Mouse (Mus musculus) brain, adult 2 months (tissue): ENCODE results near the gene Colgalt2.
"Not testable (repeated sequence)": the region's sequence is repeated elsewhere in the genome, so short reads cannot be mapped to it uniquely, and the experiment has no call there.

ENCODE experiments used
- DNase-seq: peaks from one replicate; pipeline ENCODE4 v3.0.0; 2011; ENCODE audit warnings: low read depth, low spot score

Colgalt2 gene

DNA sequence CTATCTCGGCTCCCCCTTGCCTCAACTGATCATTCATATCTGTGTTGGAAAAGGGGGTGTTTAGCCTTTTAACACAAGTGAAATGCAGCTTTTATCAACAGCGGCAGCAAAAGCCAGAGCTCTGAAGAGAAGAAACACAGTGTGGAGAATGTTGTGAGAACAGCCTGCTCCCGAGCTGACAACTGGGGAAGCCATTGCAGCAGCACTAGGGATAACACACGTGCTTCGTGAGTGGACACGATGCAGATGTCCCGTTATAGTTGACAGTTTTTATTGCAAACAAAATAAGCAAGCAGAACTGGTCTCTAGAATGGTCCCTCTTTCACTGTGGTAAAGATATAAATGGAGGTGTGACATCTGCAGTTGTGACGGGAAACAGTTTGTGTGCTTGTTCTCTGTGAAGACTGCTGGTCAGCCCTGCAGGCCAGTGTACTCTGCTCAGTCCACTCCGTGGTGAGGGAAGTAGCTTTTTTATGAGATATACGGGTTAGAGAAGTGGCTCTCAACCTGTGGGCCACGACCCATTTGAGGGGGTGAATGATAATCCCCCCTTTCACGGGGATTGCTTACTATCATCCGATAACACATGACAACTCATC lies 16.8 kb downstream of the Colgalt2 start:
- no peak for DNase-seq

DNA sequence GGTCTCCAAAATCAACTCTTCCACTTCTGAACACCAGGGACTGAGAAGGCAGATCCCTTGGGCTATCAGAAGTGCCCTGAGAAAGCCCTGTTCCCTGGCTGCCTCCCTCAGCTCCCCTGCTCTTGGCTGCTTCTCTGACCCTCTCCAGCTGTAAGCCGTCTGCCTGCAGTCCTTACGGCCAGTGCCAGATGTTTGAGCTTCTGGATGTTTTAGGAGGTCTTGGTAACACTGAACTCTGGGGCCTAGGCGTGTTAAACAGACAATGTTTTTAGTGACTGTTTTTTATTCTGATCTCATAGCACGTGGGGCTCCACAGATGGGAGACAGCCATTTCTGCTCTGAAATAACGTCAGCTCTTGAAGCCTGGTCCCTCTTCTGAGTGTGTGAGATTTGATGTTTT lies 18.0 kb downstream of the Colgalt2 start:
- no peak for DNase-seq

DNA sequence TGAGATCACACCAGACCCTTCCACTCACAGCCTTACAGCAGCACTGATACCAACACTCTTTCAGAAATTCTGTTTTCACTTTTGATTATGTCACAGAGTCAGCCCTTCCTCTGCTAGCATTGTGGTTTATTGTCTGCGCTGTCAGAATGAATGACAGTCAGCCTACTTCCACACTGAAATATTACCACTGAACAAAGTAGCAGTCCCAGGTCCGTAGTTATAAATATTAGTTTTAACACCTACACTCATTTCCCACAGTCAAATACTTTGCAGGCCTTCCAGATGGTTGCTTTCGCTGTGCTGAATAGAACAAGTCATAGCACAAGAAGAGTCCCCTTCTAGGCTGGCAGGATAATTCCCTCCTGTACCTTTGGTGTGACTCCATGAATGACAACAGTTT lies 22.7 kb downstream of the Colgalt2 start:
- peak; percentile 34 for DNase-seq

DNA sequence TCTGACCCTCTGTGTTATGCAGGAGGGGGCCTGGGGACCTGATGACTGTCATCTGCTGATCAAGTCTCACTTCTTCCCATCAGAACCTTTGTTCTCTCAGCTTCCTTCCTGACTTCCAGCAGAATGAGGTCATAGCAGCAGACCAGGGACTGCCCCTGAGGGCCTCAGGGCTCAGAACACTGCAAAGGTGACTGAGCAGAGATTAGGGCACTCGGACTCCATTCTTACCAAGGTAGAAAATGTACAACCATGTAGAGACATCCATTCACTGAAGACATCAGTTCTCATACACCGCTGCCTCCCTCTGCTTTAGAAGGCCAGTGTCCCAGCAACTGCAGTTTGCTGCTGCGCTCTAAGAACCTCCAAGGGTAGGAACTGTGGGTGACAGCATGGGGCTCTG lies 23.4 kb downstream of the Colgalt2 start:
- DNase-seq, result no peak

DNA sequence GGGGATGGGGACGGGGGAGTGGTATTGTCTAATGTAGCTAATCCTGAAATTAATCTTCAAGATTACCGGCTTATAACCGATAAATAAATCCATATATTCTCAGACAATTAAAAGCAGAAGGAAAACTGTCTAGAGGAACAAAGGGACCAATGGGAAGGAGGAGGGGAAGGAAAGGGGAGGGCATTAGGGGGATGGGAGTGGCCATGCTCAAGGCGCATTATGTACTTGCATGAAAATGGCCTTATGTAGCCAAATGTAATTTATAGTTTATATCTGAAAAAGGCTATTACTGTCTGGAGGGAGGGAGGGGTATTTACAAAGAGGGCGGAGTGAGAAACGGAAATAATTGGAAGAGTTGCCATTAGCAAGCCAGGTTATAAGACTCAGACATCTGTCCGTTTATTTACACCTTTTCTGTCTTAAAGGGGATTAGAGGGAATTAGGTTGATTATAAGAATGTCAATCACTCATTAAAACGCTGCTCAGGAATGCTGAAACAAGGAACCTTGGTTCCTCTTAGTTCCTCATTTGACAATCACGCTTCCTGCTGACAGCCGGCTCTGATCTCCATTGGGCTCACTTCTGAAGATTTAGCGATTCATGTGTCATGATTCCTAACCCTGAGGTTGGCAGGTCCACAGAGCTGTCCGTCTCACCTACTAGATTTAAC lies 28.4 kb downstream of the Colgalt2 start:
- DNase-seq, result no peak

GRCm38 (mm10) chr1:152429805-152430204 lies 30.2 kb downstream of the Colgalt2 start:
- DNase-seq, result no peak

DNA sequence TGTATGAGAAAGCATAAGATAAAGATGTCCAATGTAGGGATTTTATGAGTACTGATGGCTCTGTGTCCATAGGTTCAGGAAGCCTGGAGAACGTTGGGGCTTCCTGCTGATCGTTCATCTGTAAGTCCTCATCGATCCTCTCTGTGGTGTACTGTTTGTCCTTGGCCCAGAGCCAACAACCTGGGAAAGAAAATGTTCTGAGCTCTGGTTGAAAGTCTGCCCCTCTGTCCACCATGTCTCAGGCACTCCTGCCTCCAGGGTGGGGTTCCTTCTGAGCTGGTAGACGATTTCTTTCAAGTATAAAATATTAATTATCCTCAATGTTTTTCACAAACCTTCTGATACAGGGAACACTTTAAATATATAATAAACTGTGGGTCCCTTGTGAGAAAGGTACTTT lies 34.5 kb downstream of the Colgalt2 start:
- DNase-seq, result no peak

DNA sequence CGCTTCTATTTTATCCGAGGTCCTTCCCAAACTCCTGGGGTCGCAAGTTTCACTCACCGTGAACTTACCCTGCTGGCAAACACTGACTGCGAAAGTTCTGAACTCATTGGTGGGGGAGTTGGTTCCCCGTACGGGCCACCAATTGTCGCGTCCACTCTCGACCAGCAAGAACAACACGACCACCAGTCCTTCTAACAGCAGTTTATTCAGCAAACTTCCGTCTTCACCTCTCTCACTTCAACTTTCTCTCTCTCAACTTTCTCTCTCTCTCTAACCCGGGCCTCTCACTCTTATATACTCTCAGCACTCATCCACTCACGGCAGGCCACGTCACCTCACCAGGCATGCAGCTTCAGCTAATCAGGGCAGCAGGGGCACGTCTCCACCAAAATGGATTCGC lies 37.9 kb downstream of the Colgalt2 start:
- not testable (repeated sequence) for DNase-seq

DNA sequence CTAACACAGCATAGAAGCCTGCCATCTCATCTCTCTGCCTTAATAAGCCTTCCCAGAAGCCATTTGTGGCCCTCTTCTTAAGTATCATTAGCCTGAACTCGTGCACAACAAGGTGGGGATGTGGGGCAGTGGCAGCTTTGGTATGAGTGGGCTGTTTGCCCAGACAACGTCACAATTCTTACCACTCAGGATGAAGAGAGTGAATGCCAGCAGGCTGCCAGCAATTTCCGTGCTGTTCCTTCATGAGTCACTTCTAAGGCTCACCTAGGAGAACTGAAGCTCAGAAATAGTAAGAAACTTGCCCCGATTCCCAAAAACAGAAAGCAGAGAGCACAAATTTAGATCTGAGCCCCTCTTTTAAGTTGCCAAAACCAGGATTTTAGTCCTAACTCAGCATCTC lies 39.8 kb downstream of the Colgalt2 start:
- DNase-seq, result peak; percentile 53

GRCm38 (mm10) chr1:152439874-152440273 lies 40.2 kb downstream of the Colgalt2 start:
- DNase-seq, result peak; percentile 48

- no peak for DNase-seq
These were observed 45.0 kb downstream of the Colgalt2 start for GRCm38 (mm10) chr1:152444630-152445029.

GRCm38 (mm10) chr1:152445925-152446324 lies 46.3 kb downstream of the Colgalt2 start:
- no peak for DNase-seq

- DNase-seq, result no peak
These were observed 54.9 kb downstream of the Colgalt2 start for GRCm38 (mm10) chr1:152454536-152454935.

DNA sequence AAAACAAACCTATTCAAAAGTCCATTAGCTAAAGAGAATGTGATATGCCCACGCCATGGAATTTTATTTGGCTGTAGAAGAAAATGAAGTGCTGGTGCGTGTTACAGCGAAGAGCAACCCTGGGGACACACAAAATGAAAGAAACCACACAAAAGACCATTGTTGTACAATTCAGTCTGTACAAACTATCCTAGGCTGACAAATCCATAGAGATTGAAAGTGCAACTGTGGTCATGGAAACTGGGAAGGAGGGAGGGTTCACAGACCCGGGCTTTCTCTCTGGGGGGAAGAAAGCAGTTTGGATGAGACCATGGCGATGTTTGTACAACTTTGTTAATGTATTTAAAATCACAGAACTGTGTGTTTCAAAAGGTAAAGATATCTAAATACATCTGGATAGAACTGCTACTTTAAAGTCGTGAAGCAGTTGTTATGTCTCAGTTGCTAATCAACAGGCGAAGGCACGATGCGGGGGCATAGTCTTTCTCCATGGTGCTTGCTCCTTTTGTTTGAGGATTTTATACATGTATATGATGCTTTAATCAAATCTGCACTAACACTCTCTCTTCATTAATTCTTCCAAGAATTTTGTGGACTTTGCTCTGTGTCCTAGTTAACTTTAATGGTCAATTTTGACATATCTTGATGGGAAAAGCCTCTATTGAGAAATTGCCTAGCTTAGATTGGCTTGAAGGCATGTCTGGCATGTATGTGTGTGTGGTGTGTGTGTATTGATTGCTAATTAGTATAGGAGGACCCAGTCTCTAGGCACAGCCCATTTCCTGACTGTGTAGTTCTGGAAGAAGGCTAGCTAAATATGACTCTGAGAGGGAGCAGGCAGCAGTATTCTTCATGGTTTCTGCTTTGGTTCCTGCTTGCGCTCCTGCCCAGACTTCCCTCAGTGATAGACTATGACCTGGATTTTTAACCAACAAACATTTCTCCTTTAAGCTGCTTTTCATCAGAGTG lies 55.9 kb downstream of the Colgalt2 start:
- DNase-seq, result no peak

- DNase-seq, result no peak
These were observed 56.6 kb downstream of the Colgalt2 start for GRCm38 (mm10) chr1:152456266-152456665.

DNA sequence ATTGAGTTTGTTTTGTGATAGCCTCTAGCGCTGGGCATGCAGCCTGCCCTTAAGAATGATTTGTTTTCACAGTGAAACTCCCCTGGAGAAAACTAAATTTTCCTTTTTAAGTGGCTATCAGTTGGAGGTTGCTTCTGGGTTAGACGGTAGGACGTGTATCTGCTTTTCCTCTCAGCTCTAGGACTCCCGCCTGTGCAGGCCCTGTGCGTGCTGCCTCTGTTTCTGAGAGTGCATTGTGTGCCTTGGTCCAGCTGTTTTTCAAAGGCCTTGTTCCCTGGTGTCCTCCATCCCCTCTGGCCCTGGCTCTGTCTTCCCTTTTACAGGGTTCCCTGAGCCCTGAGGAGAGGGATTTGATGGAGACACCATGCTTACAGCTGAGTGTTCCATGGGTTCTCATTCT lies 58.0 kb downstream of the Colgalt2 start:
- no peak for DNase-seq

DNA sequence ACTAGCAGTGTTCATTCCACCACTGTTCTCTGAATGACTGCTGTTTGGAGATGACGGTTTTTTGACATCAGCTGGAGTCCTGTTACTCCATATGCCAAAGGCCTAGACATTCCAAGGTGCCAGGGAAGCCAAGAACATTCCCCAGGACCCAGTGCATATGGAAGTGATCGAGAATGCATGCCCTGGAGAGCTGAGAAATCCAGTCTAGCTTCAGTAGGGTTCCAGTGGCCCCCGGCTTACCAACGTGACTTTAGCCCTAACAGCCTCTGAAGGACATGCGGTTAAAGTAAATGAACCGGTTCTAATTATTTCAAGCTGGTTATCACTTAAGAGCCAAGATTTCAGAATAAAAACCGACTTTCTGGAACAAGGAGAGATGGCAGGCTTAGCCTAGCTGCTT lies 59.4 kb downstream of the Colgalt2 start:
- DNase-seq, result no peak

DNA sequence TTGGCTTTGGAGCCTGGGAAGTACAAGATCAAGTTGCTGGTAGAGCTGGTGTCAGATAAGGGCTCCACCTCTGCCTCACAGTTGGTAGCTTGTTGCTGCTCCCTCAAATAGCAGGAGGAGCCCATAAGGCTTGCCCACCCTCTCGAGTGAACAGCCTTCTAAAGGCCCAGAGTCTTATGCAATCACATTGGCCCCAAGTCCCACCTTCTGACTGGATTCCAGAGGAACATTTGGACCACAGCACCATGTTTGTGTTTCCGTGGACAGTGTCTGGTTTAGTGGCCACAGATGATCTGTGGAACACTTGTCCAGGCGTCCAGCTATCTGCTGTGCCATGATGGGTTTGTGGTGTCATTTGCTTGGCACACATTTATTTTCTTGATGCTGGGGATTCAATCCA lies 61.3 kb downstream of the Colgalt2 start:
- DNase-seq, result no peak

- DNase-seq, result peak; percentile 32
These were observed 62.2 kb downstream of the Colgalt2 start for GRCm38 (mm10) chr1:152461814-152462213.

GRCm38 (mm10) chr1:152462348-152462747 lies 62.7 kb downstream of the Colgalt2 start:
- peak; percentile 31 for DNase-seq

- DNase-seq, result peak; percentile 57
These were observed 66.7 kb downstream of the Colgalt2 start for GRCm38 (mm10) chr1:152466280-152466679.

- DNase-seq, result peak; percentile 82
These were observed 68.8 kb downstream of the Colgalt2 start for GRCm38 (mm10) chr1:152468443-152468842.
